Mouse (Mus musculus) thymus, adult 2 months (tissue): Measurements from ENCODE around the gene Ccr10. TPM values are rescaled to one million over a fixed set of nuclear protein-coding genes. Genes with fewer than 3 reads are reported as not detected.

ENCODE experiments used
- DNase-seq: peaks from one replicate; pipeline ENCODE4 v3.0.0; 2021
- H3K27ac ChIP-seq: fragments of 200-500 bp; 2 replicates; pipeline ENCODE4 v1.5.1; 2012; ENCODE audit warnings: low read length, control low read depth; ENCODE audit not compliant: control insufficient read depth, insufficient read depth
- H3K27me3 ChIP-seq: fragments of 200-500 bp; 2 replicates; pipeline ENCODE4 v1.6.1; 2012; ENCODE audit warnings: mild to moderate bottlenecking, low read length, moderate library complexity, mixed read lengths; ENCODE audit not compliant: control insufficient read depth, insufficient read depth
- H3K36me3 ChIP-seq: fragments of 200-500 bp; 2 replicates; pipeline ENCODE4 v1.6.1; 2012; ENCODE audit warnings: mild to moderate bottlenecking, low read length, moderate library complexity; ENCODE audit not compliant: control insufficient read depth, insufficient read depth
- H3K4me1 ChIP-seq: fragments of 200-500 bp; replicated peaks from 2 replicates; pipeline ENCODE4 v1.6.1; 2012; ENCODE audit warnings: low read length; ENCODE audit not compliant: control insufficient read depth, insufficient read depth
- H3K4me3 ChIP-seq: fragments of 200-500 bp; 2 replicates; pipeline ENCODE4 v1.5.1; 2012; ENCODE audit warnings: mild to moderate bottlenecking, low read length, control low read depth, moderate library complexity; ENCODE audit not compliant: control insufficient read depth, insufficient read depth
- CTCF ChIP-seq: fragments of 200-500 bp; IDR thresholded peaks from 2 replicates; pipeline ENCODE4 v1.5.1; 2012; ENCODE audit warnings: mild to moderate bottlenecking, control low read depth, low read length, moderate library complexity, borderline replicate concordance; ENCODE audit not compliant: control insufficient read depth, poor library complexity, insufficient read depth; ENCODE audit errors: extremely low read depth
- POLR2A ChIP-seq: fragments of 200-500 bp; IDR thresholded peaks from 2 replicates; pipeline ENCODE4 v1.6.1; 2012; ENCODE audit warnings: mild to moderate bottlenecking, low read length, control low read depth, moderate library complexity; ENCODE audit not compliant: control insufficient read depth, poor library complexity, insufficient read depth; ENCODE audit errors: extremely low read depth
- WGBS: fragments of 180-500 bp; shearing (Covaris S2); methylation state at CpG from one replicate; pipeline ENCODE4 v1.1.7; 2018; 5-methylcytosine and 5-hydroxymethylcytosine counted together
- polyA plus RNA-seq: library from polyadenylated mRNA; depleted of rRNA; stranded (reverse); fragments of >200 nt; gene quantifications from 2 replicates; pipeline ENCODE4 v1.2.3, GENCODE M21; 2012

Ccr10 gene
- polyA plus RNA-seq, 1 experiment: 3.9 TPM

- no peak for DNase-seq
- WGBS: 5% methylated on average over 5 of the region's 5 CpGs
- H3K27me3 ChIP-seq: peaks cover 35% of the 10 kb centered on the region
- TF ChIP-seq CTCF (no peak), POLR2A (no peak)
- H3K4me1 ChIP-seq: peaks cover 28% of the 10 kb centered on the region
- no peak overlapping the region for H3K27ac ChIP-seq
- peak overlapping the region; percentile 22; the same call in 1 of the 2 replicates for H3K4me3 ChIP-seq
- no peaks in the 10 kb centered on the region for H3K36me3 ChIP-seq
These were observed 2.8 kb downstream of the Ccr10 start for GRCm38 (mm10) chr11:101172434-101172815.

GRCm38 (mm10) chr11:101171721-101172433 is 3.4 kb downstream of the Ccr10 start:
- DNase-seq: peak; percentile 31
- Histone ChIP-seq H3K27ac (no peak overlapping the region), H3K27me3 (peaks cover 35% of the 10 kb centered on the region), H3K4me3 (peak overlapping the region; percentile 22), H3K4me1 (peaks cover 25% of the 10 kb centered on the region), H3K36me3 (no peaks in the 10 kb centered on the region)
- TF ChIP-seq POLR2A (no peak), CTCF (0 out of 2 replicates have a peak, but pooled peaks have one; percentile 19)
- WGBS: under 1% methylated on average over 31 of the region's 31 CpGs

GRCm38 (mm10) chr11:101170811-101171610 is 4.2 kb downstream of the Ccr10 start, which contains the start of gene Plekhh3:
Plekhh3 (minus strand) TSS chr11:101171351.
- Histone ChIP-seq H3K36me3 (no peaks in the 10 kb centered on the region), H3K27ac (no peak within 1 kb of the TSS), H3K4me1 (peaks cover 20% of the 10 kb centered on the region), H3K4me3 (peak within 1 kb of the TSS; percentile 49), H3K27me3 (peaks cover 28% of the 10 kb centered on the region)
- peak; percentile 84 for DNase-seq
- WGBS: under 1% methylated on average over 49 of the region's 50 CpGs
- TF ChIP-seq POLR2A: no peak
- no peak for TF ChIP-seq CTCF

- Histone ChIP-seq H3K4me3 (peak within 1 kb of the TSS; percentile 49), H3K4me1 (peaks cover 20% of the 10 kb centered on the region), H3K27ac (no peak within 1 kb of the TSS), H3K36me3 (no peaks in the 10 kb centered on the region), H3K27me3 (peaks cover 27% of the 10 kb centered on the region)
- TF ChIP-seq CTCF (no peak), POLR2A (no peak)
- DNase-seq: no peak
- WGBS: 4% methylated on average over 35 of the region's 35 CpGs
These were observed 4.9 kb downstream of the Ccr10 start, which contains the start of gene Cntnap1 for GRCm38 (mm10) chr11:101170354-101170810. Cntnap1 (plus strand) TSS chr11:101170523.

DNA sequence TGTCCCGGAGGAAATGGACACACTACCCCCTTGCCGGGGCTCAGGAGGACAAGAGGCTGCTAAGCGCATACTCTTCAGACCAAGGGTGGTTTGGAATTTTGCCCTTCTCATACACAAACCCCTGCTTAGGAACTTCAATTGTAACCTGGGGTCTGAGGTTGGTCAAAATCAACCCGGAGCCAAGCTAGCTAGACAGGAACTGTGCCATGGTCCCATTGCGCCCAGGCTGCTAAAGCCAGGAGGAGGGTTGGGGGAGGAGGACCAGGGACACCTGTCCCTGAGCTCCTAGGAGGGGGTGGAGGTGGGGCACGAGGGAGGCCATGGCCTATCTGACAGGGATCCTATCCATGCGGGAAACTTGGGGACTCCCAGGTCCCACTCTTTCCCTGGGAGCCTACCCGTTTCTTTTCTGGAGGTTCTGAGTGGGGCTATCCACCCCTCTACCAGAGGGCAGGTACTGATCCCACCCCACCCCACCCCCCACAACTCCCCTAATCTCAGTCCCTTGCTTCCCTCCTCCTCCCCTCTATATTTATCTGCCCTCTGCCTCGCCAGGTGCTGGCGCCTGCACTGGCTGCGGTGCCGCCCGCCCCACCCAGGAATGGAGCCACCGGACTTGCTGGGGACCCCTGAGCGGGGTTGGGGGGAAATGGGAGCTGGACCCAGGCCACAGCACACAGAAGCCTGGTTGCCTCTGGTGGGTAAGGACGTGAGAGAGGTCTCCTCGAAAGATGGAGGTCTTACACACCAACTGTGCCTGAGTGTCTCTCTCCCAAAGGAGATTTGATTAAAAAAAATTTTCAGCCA is 5.7 kb downstream of the Ccr10 start:
- H3K27me3 ChIP-seq: peaks cover 27% of the 10 kb centered on the region
- WGBS: 29% methylated on average over 17 of the region's 17 CpGs

More for the DNA sequence above, 5.7 kb downstream of the Ccr10 start:
- Histone ChIP-seq H3K36me3 (no peaks in the 10 kb centered on the region), H3K4me3 (no peak overlapping the region), H3K4me1 (peaks cover 20% of the 10 kb centered on the region), H3K27ac (no peak overlapping the region)
- no peak for DNase-seq
- TF ChIP-seq POLR2A (no peak), CTCF (no peak)
